Mouse (Mus musculus): Measurements from ENCODE around the gene Gm17660. TPM values are rescaled to one million over a fixed set of nuclear protein-coding genes. Genes with fewer than 3 reads are reported as not detected.

Gm17660 gene
- polyA plus RNA-seq, 1 experiment from 2014 or later, result not detected

GRCm38 (mm10) chr5:104072272-104072886 lies 5.0 kb downstream of the Gm17660 start:
- Histone ChIP-seq H3K27ac (ENCODE audit: low read depth, low read length) (peak overlapping the region; percentile 62), H3K9ac (ENCODE audit: low read length) (0 out of 2 replicates have a peak overlapping the region, but pooled peaks have one; percentile 1), H3K4me3 (ENCODE audit: low read depth, low read length) (no peak overlapping the region), H3K4me2 (ENCODE audit: low read depth) (peak overlapping the region; percentile 22; the same call in 1 of the 2 replicates), H3K9me3 (ENCODE audit: control insufficient read depth, low read length) (no peaks in the 10 kb centered on the region), H3K36me3 (ENCODE audit: control insufficient read depth, insufficient read depth, low read length) (no peaks in the 10 kb centered on the region), H3K27me3 (ENCODE audit: control insufficient read depth, insufficient read depth, low read length) (no peaks in the 10 kb centered on the region), H3K4me1 (ENCODE audit: control insufficient read depth, insufficient read depth, low read length) (peaks cover 3% of the 10 kb centered on the region; the same call in 1 of the 2 replicates)
- DNase-seq (ENCODE audit: low spot score), result peak; percentile 77
- 6% methylated on average over 7 of the region's 8 CpGs for WGBS
- ATAC-seq (ENCODE audit: insufficient read depth, low FRiP score, low TSS enrichment), result peak; percentile 93

- no peak for DNase-seq (ENCODE audit: low spot score)
- ATAC-seq (ENCODE audit: insufficient read depth, low FRiP score, low TSS enrichment), result no peak
- no peak overlapping the region for H3K27ac ChIP-seq (ENCODE audit: low read depth, low read length)
- no peaks in the 10 kb centered on the region for H3K27me3 ChIP-seq (ENCODE audit: control insufficient read depth, insufficient read depth, low read length)
- peaks cover 3% of the 10 kb centered on the region; the same call in 1 of the 2 replicates for H3K4me1 ChIP-seq (ENCODE audit: control insufficient read depth, insufficient read depth, low read length)
- H3K9ac ChIP-seq (ENCODE audit: low read length), result no peak overlapping the region
- no peaks in the 10 kb centered on the region for H3K9me3 ChIP-seq (ENCODE audit: control insufficient read depth, low read length)
- no peak overlapping the region for H3K4me3 ChIP-seq (ENCODE audit: low read depth, low read length)
- 75% methylated on average over 4 of the region's 4 CpGs for WGBS
- no peak overlapping the region for H3K4me2 ChIP-seq (ENCODE audit: low read depth)
- H3K36me3 ChIP-seq (ENCODE audit: control insufficient read depth, insufficient read depth, low read length), result no peaks in the 10 kb centered on the region
These were observed 6.4 kb downstream of the Gm17660 start for GRCm38 (mm10) chr5:104071048-104071447.

GRCm38 (mm10) chr5:104068751-104069150 lies 8.7 kb downstream of the Gm17660 start:
- H3K4me1 ChIP-seq (ENCODE audit: control insufficient read depth, insufficient read depth, low read length), result peaks cover 3% of the 10 kb centered on the region; the same call in 1 of the 2 replicates
- ATAC-seq (ENCODE audit: insufficient read depth, low FRiP score, low TSS enrichment) (no peak), DNase-seq (ENCODE audit: low spot score) (peak; percentile 48)
- H3K27me3 ChIP-seq (ENCODE audit: control insufficient read depth, insufficient read depth, low read length), result no peaks in the 10 kb centered on the region
- H3K4me3 ChIP-seq (ENCODE audit: low read depth, low read length), result no peak overlapping the region
- 94% methylated on average over 7 of the region's 7 CpGs for WGBS
- no peak overlapping the region for H3K27ac ChIP-seq (ENCODE audit: low read depth, low read length)
- 0 out of 2 replicates have a peak, but pooled peaks cover 3% of the 10 kb centered on the region for H3K36me3 ChIP-seq (ENCODE audit: control insufficient read depth, insufficient read depth, low read length)
- H3K9me3 ChIP-seq (ENCODE audit: control insufficient read depth, low read length), result no peaks in the 10 kb centered on the region
- H3K4me2 ChIP-seq (ENCODE audit: low read depth), result no peak overlapping the region
- H3K9ac ChIP-seq (ENCODE audit: low read length), result no peak overlapping the region

- no peaks in the 10 kb centered on the region for H3K9me3 ChIP-seq (ENCODE audit: control insufficient read depth, low read length)
- DNase-seq (ENCODE audit: low spot score) (no peak), ATAC-seq (ENCODE audit: insufficient read depth, low FRiP score, low TSS enrichment) (no peak)
- no peak overlapping the region for H3K4me2 ChIP-seq (ENCODE audit: low read depth)
- no peaks in the 10 kb centered on the region for H3K4me1 ChIP-seq (ENCODE audit: control insufficient read depth, insufficient read depth, low read length)
- H3K36me3 ChIP-seq (ENCODE audit: control insufficient read depth, insufficient read depth, low read length), result peaks cover 10% of the 10 kb centered on the region; the same call in 1 of the 2 replicates
- H3K27me3 ChIP-seq (ENCODE audit: control insufficient read depth, insufficient read depth, low read length), result no peaks in the 10 kb centered on the region
- 92% methylated on average over 11 of the region's 11 CpGs for WGBS
- no peak overlapping the region for H3K27ac ChIP-seq (ENCODE audit: low read depth, low read length)
- no peak overlapping the region for H3K9ac ChIP-seq (ENCODE audit: low read length)
- H3K4me3 ChIP-seq (ENCODE audit: low read depth, low read length), result no peak overlapping the region
These were observed 14.4 kb downstream of the Gm17660 start for GRCm38 (mm10) chr5:104062773-104063551.

DNA sequence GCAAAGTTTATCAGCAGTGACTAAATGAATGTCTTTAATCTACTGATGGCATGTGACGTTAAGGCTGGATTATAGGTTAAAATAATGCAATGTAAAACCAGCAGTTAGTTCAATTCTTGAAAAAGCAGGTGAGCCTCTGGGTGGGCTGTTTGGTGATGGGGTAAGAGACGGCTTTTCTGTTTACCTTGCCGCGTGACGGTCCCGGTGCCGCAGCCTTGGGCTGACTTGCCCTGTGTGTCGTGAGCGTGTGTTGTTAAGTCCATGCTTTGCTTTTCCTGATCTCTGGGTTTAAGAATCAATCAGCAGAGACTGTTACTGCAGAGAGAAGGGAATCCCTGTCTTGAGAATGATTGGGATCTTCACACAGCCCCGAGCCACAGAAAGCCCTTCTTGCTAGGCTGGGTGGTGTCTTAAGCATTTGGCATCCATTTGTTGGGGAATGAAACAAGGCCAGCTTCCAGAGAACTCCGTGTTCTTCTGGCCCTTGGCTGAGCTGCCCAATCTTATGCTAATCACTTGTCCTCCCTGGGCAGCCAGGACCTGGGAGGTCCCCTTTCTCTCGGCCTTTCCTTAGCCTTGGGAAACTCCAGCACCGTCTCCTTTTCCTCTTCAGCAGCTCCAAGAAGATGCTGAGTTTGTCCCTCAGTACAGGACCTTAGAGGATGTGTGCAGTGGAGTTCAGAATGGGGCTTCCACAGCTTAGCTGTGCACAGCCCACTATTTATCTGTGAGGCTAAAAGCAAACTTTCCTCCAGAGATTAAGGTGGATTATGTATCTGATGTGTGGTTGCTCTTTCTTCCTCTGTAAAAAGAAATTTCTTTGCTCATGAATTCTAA lies 15.3 kb downstream of the Gm17660 start:
- DNase-seq (ENCODE audit: low spot score), result no peak
- Histone ChIP-seq H3K36me3 (ENCODE audit: control insufficient read depth, insufficient read depth, low read length) (peaks cover 10% of the 10 kb centered on the region; the same call in 1 of the 2 replicates), H3K4me2 (ENCODE audit: low read depth) (no peak overlapping the region)

DNA sequence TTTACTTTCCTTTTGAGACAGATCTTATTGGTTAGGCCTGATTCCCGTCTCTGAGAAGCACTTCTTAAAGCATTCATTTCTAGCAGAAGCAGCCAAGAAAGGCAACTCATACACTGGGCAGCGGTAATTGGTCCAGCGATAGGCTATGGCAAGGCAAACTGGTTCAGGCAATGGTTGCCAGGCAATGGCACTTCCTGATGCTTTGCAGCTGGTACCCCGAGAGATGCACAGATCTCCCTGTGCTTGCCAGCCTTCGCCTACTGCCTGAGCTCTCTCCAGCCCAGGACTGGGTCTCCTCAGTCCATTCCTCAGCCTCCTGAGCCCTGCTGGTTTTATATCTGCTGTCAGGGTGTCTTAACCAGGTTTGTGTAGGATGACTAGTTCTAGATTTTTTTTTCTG lies 17.0 kb downstream of the Gm17660 start:
- no peak overlapping the region for H3K4me3 ChIP-seq (ENCODE audit: low read depth, low read length)
- WGBS, result 95% methylated on average over 5 of the region's 5 CpGs
- no peak for ATAC-seq (ENCODE audit: insufficient read depth, low FRiP score, low TSS enrichment)
- H3K4me1 ChIP-seq (ENCODE audit: control insufficient read depth, insufficient read depth, low read length), result no peaks in the 10 kb centered on the region
- H3K9me3 ChIP-seq (ENCODE audit: control insufficient read depth, low read length), result no peaks in the 10 kb centered on the region
- no peak overlapping the region for H3K4me2 ChIP-seq (ENCODE audit: low read depth)
- H3K27me3 ChIP-seq (ENCODE audit: control insufficient read depth, insufficient read depth, low read length), result no peaks in the 10 kb centered on the region
- no peak overlapping the region for H3K27ac ChIP-seq (ENCODE audit: low read depth, low read length)
- DNase-seq (ENCODE audit: low spot score), result no peak
- no peak overlapping the region for H3K9ac ChIP-seq (ENCODE audit: low read length)
- H3K36me3 ChIP-seq (ENCODE audit: control insufficient read depth, insufficient read depth, low read length), result peaks cover 10% of the 10 kb centered on the region; the same call in 1 of the 2 replicates

More for the DNA sequence above, 15.3 kb downstream of the Gm17660 start:
- no peak for ATAC-seq (ENCODE audit: insufficient read depth, low FRiP score, low TSS enrichment)
- Histone ChIP-seq H3K27me3 (ENCODE audit: control insufficient read depth, insufficient read depth, low read length) (no peaks in the 10 kb centered on the region), H3K4me1 (ENCODE audit: control insufficient read depth, insufficient read depth, low read length) (no peaks in the 10 kb centered on the region), H3K9ac (ENCODE audit: low read length) (no peak overlapping the region), H3K4me3 (ENCODE audit: low read depth, low read length) (no peak overlapping the region), H3K27ac (ENCODE audit: low read depth, low read length) (no peak overlapping the region), H3K9me3 (ENCODE audit: control insufficient read depth, low read length) (no peaks in the 10 kb centered on the region)
- WGBS, result 85% methylated on average over 13 of the region's 13 CpGs

GRCm38 (mm10) chr5:104059628-104060027 lies 17.8 kb downstream of the Gm17660 start:
- Histone ChIP-seq H3K4me2 (ENCODE audit: low read depth) (no peak overlapping the region), H3K4me3 (ENCODE audit: low read depth, low read length) (no peak overlapping the region), H3K4me1 (ENCODE audit: control insufficient read depth, insufficient read depth, low read length) (no peaks in the 10 kb centered on the region), H3K36me3 (ENCODE audit: control insufficient read depth, insufficient read depth, low read length) (peaks cover 7% of the 10 kb centered on the region; the same call in 1 of the 2 replicates), H3K27ac (ENCODE audit: low read depth, low read length) (no peak overlapping the region), H3K9me3 (ENCODE audit: control insufficient read depth, low read length) (no peaks in the 10 kb centered on the region), H3K27me3 (ENCODE audit: control insufficient read depth, insufficient read depth, low read length) (no peaks in the 10 kb centered on the region), H3K9ac (ENCODE audit: low read length) (no peak overlapping the region)
- DNase-seq (ENCODE audit: low spot score) (peak; percentile 13), ATAC-seq (ENCODE audit: insufficient read depth, low FRiP score, low TSS enrichment) (no peak; the same call in 1 of the 2 replicates)
- WGBS, result 65% methylated on average over 9 of the region's 9 CpGs

DNA sequence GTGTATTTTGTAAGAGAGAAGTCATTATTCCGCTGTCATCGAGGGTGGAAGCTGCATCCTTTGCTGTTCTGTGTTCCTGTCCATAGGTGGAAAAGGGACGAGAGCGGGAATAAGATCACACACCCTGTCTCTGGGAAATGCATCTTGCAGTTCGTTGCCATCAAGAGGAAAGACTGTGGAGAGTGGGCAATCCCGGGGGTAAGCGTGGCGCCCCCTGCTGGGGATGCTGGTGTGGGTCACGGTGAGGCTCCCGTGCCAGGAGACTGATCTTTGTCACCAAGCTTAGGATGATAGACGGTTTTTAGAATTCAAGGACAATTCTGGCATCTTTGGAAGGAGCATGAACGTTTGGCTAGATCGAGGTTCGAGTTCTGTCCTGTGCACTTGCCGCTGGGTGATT lies 19.4 kb downstream of the Gm17660 start:
- no peak overlapping the region for H3K4me3 ChIP-seq (ENCODE audit: low read depth, low read length)
- no peak overlapping the region for H3K4me2 ChIP-seq (ENCODE audit: low read depth)
- no peaks in the 10 kb centered on the region for H3K9me3 ChIP-seq (ENCODE audit: control insufficient read depth, low read length)
- DNase-seq (ENCODE audit: low spot score) (peak; percentile 42), ATAC-seq (ENCODE audit: insufficient read depth, low FRiP score, low TSS enrichment) (no peak)
- no peaks in the 10 kb centered on the region for H3K27me3 ChIP-seq (ENCODE audit: control insufficient read depth, insufficient read depth, low read length)
- H3K9ac ChIP-seq (ENCODE audit: low read length), result no peak overlapping the region
- WGBS, result 65% methylated on average over 15 of the region's 15 CpGs
- H3K4me1 ChIP-seq (ENCODE audit: control insufficient read depth, insufficient read depth, low read length), result no peaks in the 10 kb centered on the region
- no peak overlapping the region for H3K27ac ChIP-seq (ENCODE audit: low read depth, low read length)
- peaks cover 7% of the 10 kb centered on the region; the same call in 1 of the 2 replicates for H3K36me3 ChIP-seq (ENCODE audit: control insufficient read depth, insufficient read depth, low read length)

Measured in neural tube, embryonic 11.5 days (tissue).